Mouse (Mus musculus) stomach, postnatal 0 days (tissue): ENCODE data around the gene Gm5431.

Experiments
- CTCF ChIP-seq: IDR thresholded peaks from 2 replicates; pipeline ENCODE4 v1.5.1; 2016; ENCODE audit warnings: antibody characterized with exemption, low read depth, mild to moderate bottlenecking, moderate library complexity
- EP300 ChIP-seq: optimal IDR thresholded peaks from 2 replicates; pipeline ENCODE3; 2016; ENCODE audit warnings: antibody characterized with exemption

GRCm38 (mm10) chr11:48852190-48852589 is 49.8 kb downstream of the Gm5431 start:
- TF ChIP-seq CTCF (no peak), EP300 (no peak)
